Mouse (Mus musculus) cerebellum, postnatal 36 days (tissue): ENCODE measurements at regions not wholly inside any gene's neighbourhood (a gene's known extent, or its start where the extent isn't known, plus 50 kb on each side); places are given as distances from the start of the nearest gene placed in this dataset.
"Not testable (repeated sequence)": the region's sequence is repeated elsewhere in the genome, so short reads cannot be mapped to it uniquely, and the experiment has no call there.

Source experiments
- DNase-seq, 2 experiments: peaks; one replicate each; pipeline ENCODE4 v3.0.0; 2021 to 2022; ENCODE audit warnings: mixed read lengths in 2 of 2

DNA sequence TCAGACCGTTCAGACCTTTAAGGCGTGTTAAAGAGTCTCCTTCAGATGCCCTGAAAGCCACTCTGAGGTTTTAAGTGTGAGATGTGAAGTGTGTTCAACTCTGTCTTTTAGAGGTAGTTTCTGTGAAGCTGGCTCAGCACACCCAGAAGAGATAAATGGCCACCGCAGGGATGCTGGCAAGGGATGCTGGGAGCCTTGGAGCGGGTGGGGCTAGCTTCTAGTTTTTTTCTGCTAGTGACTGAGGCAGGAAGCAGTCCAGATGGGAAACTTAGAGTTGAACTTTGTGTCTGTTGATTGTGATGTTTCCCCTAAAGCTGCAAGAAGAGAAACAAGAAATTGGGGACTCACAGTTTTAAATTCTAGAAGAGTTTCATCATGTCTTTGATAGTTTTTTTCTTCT is 143.5 kb downstream of the Cdca7 start:
- DNase-seq: no peak

DNA sequence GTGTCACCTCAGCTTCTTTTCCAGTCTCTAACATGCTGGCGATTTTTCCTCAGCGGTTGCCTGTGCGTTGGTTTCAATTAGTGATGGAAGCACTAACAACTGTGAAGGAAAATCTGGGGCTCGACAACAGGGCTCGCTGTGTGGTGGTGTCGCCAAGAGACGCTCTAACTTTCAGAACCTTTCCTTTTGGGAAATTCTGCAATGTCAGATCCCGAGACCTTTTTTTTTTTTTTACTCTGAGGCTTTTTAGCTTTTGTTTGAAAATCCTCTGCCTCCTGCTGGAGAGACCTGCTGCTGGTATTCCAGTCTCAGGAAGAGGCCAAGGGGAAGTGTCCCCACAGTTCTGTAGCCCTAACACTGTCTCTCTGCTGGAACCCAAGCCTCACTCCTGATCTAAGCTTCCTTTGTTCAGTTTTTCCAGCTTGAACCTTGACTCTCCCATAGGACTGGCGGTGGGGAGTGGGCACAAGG is 144.3 kb downstream of the Cdca7 start:
- DNase-seq: no peak

DNA sequence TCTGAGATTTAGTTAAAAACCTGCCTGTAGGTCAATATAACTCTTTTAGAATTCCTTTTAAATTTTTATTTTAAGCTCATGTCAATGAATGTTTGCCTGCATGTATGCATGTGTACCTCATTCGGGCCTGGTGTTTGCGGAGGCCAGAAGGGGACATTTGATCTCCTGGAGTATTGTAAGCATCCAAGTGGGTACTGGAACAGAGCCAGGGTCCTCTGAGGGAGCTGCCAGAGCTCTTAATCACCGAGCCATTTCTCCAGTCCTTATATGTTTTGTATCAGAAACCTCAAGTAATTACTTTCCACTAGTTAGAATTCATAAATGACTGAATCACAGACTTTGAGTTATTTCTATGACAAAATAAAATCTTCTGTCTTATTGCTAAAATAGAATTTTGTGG is 152.0 kb downstream of the Cdca7 start:
- DNase-seq: peak in 1 of 2 experiments; percentile 25

DNA sequence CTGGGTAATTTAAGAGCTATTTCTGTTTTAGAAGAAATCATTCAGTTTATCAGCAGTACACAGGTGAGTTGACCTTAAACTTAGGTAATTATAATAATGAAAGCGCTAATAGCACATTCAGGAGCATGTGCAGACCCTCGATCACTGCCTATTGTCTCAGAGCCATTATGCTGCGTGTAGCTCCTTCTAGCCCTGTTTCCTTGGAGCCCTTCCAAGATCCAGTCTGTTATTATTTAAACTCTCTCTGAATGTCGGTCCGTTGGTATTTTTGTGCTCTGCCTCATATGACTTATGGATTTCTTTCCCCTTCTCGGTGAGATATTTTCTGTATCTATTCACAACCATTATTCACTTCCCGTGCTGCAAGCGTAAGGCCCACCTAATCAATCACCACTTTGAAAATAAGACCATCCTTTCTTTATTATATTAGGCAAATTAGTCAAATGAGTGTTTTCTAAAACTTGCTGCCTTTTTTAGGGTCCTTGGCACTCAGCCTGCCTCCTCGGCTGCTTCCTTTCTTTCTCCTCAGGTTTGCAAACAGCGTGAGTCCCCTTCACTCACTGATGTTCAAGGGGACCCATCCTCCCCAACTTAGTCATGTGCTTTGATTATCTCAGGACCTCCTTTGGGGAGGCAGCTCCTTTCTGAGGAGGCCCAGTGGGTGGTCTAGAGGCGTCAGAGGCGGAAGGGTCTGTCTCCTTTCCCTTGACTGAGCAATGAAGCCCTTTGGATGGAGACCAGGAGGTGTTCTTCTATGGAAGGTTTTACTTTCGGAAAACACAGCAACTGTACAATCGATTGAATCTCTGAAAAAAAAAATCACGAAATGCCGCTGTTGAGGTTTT is 152.9 kb downstream of the Cdca7 start:
- no peak for DNase-seq

DNA sequence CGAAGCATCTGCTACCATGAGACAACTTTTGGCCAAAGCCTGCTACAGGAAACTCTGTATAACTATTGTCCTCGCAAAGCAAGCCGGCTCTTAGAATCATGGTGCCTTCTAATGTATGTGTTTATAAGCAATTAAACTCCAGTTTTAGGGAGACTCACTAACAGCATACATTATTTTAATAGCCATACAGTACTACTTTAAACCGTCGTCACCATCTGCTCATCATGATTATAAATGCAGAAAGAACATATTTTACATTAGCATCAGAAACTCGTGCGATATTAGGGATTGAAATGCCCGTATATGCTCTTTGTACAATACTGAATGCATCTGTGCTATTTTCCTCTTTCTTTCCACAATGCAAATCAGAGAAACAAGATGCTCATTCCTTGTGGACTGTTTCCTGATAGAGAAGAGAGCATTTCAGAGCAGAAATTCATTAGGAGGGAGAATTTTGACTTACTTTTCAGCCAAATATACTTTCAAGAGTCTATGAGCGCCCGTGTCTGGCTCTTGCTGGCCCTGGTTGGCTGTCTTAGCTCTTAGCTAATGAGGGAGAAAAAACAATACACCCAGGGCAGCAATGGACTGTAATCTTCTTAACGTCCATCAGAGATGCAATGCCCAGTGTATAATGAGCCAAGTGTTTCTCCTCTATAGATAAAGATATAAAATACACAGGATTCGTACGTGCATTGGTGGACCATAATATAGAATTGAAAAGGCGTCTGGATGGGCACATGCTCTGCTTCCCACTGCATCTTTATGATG is 153.9 kb downstream of the Cdca7 start:
- no peak for DNase-seq

DNA sequence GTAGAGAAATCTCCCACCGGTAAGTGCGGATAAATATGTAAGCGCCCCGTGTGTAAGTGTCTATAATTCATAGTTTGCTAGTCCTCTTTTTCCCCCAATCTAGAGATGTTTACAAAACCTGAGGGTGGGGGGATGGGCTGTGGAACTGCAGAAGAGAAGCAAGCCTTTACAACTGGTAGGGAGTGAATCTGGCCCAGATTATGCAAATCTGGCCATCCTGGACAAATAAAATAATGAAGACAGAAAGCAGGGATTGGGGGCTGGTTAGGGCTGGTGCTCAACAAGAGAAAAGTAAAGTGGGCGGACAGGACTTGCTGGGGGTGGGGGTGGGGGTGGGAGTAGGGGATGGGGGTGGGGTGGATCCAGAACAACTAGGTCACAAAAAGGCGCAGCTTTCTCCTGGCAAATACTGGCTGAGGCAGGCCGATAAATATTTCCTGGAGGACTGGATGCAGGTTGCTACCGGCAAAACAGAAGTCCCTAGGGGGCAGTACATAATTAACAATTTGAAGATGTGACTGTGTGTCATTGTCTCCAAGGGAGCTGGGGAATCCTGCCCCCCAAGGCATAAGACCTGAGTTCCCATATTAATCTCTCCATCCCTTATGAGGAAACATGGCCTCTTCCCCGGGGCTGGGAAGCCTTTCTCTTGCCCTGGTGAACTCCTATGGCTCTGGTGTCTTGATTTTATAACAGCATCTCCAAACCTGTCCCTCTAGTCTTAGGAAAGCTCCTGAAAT is 162.1 kb downstream of the Cdca7 start:
- DNase-seq: no peak

DNA sequence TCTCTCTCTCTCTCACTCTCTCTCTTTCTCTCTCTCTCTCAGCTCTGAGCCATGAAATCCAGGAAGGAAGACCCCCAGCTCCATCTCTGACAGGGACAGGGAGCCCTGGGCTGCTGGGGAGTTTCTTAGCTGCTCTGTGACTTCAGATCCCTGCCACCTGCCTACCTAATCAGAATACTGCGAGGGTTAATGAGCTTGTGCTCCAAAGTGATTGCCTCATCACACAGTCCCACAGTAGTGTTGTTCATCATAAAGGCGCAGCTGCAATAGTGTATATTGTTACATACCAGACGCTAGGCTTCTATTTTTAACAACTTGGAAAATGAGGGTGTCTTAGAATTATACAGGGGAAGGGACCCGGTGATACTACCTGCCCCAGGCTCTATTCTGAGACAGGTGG is 163.1 kb downstream of the Cdca7 start:
- no peak for DNase-seq

DNA sequence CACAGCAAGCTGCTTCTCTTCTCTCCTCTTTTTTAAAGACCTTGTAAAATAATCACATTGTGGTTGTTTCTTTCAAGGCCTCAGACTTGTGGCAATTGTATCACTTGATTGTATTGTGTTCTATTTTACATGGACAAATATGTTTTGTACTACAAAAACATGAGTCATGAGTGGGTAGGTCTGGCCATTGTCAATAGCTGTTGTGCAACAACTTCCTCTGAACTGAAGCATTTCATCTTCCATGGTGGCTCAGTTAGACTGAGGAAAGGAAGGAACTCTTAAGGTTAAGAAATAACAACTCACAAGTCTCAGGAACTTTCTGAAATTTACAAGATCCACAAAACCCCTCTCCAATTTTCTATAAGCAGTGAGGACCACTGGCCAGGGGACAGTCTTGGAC is 165.3 kb downstream of the Cdca7 start:
- no peak for DNase-seq

DNA sequence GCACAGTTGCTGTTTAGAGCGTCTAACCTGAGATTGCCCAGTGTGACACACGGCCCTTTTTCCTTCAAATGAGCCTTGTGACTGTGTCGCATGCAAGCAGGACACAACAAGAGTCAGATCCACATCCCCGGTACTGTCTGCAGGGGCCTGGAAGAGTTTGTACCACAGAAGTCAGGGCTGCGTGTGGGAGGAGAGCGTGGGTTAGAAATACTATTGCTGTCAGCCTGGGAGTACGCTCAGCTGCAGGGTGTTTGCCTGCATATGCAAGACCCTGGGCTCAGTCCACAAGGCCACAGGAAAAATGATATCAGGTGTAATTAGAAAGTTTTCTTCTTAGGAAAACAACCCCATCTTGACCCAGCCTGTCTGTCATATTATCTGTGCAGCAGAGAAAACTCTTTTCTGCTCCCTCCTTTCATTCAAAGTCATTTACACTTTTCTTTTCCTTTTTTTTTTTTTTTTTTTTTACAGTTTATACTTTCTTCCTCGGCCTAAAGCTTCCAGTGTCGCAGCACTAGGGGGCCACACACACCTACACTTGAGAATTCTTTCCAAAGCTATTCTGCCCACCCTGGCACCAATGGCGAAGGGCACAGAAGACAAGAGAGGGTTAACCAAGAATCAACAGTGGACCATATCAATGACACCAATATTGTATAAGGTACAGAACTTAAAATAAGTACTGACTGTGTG is 168.3 kb downstream of the Cdca7 start:
- no peak for DNase-seq

DNA sequence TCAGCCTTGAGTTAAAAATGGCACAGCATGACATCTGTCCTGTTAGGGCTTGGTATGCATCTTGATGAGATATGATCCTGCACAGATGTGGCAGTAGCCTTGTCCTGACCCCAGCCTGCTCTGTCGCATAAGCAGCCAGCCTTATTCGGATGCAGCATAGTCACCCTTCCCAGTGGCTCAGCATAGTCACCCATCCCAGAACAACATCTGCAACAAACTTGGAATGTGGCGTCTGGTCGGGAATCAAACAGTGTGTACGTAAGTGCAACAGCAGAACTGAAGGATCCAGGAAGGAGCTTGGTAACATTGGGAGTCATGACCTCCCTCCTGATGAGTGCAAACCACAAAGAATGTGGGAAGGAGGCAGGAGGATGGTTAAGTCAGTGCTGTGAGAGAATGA is 171.7 kb downstream of the Cdca7 start:
- no peak for DNase-seq

DNA sequence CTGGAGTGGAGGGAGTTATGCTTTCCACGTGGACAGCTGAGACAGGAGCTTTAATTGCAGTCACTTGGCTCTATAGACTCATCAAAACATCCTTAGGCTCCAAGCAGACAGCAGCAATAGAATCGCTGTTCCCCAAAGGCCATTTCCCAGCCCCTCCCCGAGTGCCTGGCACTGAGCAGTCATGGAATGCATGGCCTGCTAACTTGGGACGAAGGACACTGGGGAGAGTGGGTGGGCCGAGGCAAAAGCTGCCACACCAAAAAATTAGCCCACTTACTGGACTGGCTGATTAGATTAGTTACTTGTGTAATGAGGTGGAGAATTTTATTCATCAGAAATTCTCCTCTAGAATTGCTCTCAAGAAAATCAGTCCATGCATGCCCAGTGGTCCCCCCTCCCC is 172.3 kb downstream of the Cdca7 start:
- no peak for DNase-seq

DNA sequence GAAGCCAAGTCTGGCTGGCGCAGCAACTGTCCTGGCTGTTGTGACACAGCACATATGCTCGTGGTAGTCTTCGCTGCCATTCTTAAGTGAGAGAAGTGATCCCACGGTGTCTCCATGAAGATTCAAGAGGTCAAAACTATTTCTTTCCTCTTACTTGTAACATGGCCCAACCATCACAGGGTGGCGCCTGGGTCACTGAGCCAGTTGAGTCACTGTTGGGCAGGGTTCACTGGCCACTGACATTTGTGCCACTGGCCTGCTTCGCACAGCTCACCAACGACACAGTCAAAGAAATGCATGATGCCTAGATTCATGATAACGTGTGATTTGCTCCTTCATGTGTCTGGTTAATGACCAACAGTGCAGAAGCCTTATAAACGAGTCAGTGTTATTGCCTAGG is 179.9 kb downstream of the Cdca7 start:
- DNase-seq: no peak

DNA sequence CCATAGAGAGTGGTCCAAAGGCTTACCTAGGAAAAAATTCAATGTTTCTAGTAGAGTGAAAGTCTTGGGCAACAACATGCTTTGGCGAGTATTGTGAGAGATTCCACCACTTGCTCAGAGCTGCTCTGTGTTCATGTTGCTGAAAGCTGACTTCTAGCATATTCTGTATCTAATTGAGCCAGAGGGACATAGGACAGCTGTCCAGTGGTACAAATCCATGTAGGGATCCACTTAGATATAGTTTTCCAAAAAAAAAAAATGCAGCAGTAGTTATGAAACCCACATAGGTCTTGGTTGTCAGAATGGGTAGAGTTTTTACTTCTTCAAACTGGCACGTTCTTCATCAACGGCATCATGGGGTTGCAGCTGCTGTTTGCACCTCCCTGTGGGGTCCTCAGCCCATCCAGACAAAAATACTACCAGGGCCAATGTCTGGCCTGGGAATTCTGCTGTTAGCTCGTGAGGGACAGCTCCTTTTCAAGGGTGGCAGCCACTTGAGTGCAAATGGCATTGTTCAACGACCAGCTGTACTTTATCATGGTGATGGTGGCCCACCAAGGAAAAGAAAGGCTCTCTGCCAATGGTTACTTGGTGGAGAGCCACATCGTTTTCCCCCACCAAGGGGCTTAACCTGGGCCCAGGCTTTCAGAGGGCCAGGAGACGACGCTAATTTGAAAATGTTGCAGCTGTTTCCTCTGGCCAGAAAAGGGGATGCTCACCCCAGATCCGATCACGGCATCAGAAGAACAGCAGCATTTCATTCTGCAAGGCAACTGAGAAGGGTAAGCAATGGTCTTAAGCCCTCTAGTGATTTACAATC is 181.4 kb downstream of the Cdca7 start:
- DNase-seq: no peak

DNA sequence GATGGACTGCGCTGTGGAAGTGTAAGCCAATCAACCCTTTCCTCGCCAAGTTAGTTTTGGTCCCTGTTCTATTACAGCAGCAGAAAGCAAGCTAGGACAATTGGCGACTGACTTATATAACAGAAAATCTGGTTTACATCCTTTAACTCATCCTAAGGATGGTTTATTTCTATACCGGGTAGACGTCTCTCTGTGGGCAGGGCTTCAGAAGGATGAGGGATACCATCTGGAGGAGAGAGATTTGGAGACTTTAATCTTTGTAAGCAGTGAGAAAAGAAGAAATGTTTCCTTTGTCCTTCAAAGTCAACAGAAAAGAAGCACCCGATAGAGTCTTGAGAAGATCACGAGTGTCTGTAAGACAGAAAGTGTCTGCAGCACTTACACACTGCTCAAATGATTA is 186.4 kb downstream of the Cdca7 start:
- DNase-seq: no peak

DNA sequence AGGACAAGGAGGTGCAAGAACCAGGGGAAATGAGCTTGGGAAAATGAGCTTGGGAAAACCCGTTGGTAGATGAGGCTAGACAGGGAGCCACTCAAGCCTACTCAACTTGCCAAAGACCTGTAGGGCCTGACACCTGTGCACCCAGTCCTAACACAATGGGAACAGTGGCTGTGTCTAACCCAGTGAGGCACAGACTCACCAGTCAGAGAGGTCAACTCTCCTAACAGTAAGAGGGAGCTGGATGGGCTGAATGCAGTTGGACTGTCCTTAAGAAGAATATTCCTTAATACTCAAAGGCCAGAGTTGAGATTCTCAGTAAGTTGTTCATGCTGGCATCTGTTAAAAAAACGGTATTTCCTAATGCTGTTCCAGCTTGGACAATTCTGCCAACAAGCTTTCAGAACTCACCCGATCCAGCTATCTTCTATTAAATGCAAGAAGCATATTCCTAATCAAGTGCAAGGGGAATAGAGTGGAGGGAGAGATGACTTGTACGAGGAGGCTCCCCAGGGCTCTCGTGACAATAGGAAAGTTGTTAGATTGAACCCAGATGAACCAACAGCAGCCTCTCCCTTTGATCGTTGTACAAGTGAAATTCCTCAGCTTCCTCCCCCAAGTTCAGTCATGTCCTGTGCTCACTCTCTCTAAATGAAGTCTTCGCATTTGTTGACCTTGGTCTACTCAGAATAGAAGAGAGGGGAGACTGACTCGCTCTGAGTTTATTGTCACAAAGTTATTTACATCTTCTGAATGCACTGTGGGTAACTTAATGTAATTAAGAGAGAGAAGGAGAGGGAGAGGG is 187.2 kb downstream of the Cdca7 start:
- DNase-seq: no peak

DNA sequence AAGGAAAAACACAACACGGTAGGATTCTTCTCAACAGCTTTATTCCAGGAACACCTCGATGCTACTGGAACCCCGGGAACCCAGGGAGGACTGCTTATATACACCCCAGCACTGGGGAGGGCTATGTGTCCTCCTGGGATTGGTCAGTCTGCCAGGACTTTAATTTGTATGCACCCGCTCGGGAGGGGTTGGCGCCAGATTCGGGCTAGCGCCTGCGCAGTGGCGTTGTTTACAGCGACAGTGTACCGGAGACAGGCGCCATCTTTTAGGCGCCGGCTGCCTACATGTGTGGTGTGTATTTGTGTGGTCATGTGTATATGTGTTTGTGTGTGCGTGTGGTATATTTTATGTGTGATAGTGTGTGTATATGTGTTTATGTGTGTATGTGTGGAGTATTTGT is 191.4 kb downstream of the Cdca7 start:
- not testable (repeated sequence) for DNase-seq

DNA sequence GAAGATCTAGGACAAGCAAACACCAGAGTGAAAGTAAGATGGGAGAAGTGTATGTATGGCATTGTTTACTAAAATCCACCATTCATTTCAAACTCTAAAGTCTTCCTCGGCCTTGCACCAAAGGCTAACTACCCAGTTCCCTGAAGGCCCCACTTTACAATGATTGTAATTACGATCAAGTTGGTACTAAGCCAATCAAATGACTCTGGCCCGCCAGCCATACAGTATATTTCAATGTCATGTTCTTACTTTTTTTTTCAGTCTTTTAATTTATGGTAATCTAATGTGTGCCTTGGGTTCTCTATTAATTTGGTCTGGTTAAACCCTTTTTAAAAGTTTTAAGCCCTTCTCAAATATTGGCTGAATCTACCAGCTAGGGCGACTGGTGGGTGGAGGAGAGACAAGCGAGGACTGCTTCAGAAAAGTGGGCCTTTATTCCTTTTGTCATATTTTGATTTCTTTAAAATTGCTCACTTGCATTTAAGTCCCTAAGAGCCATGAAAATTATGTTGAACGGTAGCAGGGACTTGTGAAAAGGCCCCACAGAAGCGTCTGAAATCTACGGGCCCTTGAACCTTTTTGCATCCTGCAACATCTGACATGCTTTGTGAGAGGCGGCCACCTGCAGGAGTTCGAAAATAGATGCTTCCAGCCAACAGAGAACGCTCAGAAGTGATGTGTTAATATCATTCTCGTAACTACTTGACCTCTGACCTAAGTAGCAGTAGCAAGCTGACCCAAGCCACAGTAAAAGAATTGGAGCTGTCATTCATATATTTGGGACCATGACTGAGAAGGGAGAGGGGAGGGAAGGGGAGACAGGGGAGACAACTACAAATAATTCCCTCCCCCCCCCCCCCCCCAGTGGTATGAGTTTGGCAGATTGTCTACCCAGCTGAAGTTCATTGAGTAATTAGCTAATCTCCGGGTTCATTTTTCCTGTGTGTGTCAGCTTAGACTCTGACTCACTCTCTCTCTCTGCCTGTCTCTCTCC is 197.2 kb downstream of the Cdca7 start:
- DNase-seq: no peak

DNA sequence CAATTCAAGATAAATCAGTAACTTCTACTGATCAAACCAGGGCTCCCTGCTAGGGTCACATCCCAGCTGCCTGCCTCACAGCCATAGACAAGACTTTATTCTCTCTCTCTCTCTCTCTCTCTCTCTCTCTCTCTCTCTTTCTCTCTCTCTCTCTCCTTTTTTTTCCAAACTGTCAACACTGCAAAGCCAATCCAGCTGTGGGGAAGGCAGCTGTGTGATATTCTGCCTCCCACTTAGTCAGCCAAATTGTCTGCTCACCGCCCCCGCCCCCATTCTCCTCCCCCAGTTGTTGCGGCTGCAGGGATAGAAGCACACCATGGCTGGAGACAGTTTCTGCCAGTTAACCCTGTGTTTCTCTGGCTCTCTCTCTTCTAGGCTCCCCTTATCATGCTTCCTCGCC is 198.3 kb downstream of the Cdca7 start:
- DNase-seq: no peak

DNA sequence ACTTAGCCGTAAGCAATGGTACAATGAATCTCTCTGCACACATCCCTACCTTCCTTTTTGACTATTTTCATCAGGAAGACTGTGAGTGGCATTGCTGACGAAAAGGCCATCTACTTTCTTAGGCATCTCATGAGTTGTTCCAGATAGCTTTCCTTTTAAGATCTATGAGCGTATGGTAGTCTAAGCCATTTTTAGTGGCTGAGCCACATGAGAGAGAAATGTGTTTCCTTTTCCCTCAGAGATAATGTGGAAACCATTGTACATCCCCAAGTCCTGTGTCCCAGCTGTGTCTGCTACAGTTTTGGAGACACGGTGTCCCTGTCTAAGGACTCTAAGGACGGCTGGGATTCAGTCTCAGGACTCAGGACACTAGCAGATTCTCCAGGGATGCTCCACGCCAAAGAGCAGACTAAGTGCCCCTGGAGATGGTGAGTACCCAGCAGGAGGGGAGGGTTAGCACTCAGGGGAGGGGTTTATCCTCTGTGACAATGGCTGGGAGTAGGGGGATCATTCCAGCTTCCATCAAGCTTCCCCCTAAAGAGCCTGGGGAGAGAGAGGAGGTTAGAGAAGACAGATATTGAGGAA is 199.0 kb downstream of the Cdca7 start:
- DNase-seq: no peak
